Mouse (Mus musculus) cerebellum, postnatal 36 days (tissue): ENCODE results near the gene Cntrob.

Experiments used
- DNase-seq, 2 experiments: peaks; one replicate each; pipeline ENCODE4 v3.0.0; 2021 to 2022; ENCODE audit warnings: mixed read lengths in 2 of 2

The Cntrob gene

DNA sequence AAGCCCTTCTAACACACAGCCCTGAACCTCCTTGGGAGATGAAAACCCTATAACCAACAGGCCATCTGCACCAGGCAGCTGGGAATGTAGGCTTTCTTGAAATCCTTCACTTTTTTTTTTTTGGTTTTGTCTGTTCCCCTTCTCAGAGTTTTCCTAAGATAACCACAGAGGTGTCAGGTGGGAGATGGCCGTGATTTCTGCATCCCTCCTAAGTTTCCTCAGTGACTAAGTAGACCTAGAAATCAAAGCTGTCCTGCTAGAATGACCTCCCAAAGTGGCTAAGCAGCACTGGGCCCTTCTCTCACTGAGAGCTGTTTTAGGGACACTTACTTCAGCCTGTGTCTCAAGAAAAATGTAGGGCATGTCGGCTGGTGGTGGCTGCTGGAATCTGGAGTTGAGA lies 25.8 kb downstream of the Cntrob start:
- DNase-seq, result no peak

DNA sequence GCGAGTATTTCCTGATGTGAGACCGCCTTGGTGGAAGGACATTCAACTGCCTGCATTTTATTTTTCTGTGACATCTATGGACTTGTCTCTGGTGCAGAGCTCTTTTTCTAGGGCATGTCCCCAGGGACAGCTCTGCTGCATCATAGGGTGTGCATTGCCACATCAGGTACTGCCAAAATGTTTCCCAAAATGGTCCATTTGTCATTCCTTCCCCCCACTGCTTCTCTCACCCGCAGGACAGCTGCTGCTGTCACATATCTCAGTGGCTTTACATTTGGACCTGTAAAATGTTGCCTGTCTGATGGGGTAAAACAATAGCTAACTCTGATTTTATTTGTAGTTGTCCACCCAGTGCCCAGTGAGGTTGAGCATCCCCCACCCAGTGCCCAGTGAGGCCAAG lies 28.3 kb downstream of the Cntrob start:
- no peak for DNase-seq

GRCm38 (mm10) chr11:69291111-69291510 lies 32.5 kb downstream of the Cntrob start:
- DNase-seq, result no peak

GRCm38 (mm10) chr11:69277267-69277666 lies 46.3 kb downstream of the Cntrob start:
- no peak for DNase-seq

GRCm38 (mm10) chr11:69276081-69276480 lies 47.5 kb downstream of the Cntrob start:
- DNase-seq, result no peak

DNA sequence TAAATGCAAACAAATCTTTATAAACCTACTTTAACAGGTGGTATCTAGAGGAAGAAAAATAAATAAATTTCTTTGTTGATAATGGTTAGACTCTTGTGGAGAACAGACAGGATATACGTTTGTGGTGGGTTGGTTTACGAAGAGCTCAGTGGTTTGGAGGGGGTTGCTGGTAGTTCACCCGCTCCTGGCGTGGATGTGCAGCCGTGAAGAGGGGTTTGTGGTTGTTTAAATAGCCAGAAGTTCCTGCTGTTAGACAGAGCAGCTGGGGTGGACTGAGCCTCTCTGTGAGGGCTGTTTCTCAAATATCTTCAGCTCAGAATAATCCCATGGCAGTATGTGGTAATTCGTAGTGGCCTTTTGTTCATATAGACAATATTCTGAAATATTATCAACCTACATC lies 47.9 kb downstream of the Cntrob start:
- DNase-seq, result no peak

DNA sequence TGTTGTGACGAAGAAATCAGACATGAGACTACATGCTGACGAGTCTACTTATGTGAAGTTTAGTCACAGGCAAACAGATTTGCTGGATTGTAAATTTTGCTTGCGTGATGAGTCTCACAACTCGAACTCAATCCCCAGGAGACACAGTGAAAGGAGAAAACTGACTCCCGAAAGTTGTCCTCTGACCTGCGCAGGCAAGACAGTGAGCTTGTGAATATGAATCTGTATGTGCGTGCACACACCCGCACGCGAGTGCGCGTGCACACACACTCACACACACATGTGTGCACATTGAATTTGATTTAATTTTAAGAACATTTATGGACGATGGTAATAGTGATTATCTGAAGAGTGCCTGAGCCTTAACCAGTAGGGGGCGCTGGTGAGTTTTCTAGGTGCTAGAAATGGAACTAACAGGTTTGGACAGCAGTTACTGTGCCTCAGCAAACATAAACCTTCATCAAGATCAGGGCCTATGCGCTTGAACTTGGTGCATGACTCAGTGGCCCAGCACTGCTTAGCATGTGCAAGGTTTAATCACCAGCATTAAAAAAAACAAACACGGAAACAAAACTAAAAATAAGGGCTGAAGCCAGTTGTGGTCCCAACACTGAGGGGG lies 51.3 kb downstream of the Cntrob start:
- DNase-seq, result peak; percentile 80 to 87

DNA sequence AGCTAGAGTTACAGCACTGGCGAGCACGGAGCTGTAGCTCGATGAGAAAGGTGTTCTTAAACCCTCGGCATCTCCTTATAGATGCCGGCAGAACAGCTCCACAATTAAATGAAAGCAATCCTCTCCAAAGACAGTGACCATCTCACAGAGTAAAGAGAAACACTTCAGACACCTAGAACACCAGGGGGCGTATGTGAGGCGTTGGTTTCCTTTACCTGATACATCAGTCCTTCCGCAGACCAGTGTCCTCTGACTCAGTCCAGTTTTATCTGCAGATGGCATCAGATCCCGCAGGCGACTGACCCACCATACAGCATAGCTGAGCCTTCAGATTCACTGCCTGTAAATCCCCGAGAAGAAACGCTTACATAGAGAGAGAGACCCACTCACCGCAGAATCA lies 54.0 kb downstream of the Cntrob start:
- peak; percentile 84 to 89 for DNase-seq

- no peak for DNase-seq
Observed at GRCm38 (mm10) chr11:69268100-69268499, 55.5 kb downstream of the Cntrob start.

GRCm38 (mm10) chr11:69267341-69267740 lies 56.2 kb downstream of the Cntrob start:
- peak in 1 of 2 experiments; percentile 26 for DNase-seq

DNA sequence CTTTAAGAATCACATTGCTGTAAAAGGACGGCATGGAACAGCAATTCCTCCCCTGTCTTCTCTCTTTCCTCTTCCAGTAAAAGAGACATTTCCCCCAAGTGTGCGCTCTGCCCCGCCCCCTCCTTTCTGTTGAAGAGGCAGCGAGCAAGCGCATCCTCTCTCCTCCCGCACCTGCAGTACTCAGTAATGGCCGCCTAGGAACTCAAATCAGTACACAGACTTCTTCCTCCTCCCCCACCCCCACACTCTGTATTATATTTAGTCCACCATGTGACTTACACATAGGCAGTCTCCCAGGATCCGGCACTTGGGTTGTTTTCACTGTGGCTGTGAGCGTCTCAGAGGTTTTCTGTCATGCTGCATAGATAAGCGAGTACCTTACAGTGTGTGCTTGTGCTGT lies 57.3 kb downstream of the Cntrob start:
- DNase-seq, result peak; percentile 66 to 70

DNA sequence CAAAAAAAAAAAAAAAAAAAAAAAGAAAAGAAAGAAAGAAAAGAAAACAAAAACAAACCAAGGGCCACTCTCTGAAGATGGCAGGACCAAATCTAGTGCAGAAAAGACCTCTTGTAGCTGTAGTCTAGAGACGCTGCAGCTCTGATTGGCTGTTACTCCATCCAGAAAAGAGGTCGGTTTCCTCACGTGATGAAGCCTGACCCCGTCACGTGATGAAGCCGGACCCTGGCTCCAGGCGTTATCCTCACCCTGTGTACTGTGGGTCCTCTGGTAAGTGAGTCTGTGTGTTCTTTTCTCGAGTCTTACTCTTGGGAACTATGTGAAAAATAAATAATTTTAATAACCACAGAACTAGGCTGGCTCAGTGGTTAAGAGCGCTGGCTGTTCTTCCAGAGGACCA lies 58.2 kb downstream of the Cntrob start:
- DNase-seq, result no peak

- DNase-seq, result no peak
Observed at GRCm38 (mm10) chr11:69264276-69264675, 59.3 kb downstream of the Cntrob start.

DNA sequence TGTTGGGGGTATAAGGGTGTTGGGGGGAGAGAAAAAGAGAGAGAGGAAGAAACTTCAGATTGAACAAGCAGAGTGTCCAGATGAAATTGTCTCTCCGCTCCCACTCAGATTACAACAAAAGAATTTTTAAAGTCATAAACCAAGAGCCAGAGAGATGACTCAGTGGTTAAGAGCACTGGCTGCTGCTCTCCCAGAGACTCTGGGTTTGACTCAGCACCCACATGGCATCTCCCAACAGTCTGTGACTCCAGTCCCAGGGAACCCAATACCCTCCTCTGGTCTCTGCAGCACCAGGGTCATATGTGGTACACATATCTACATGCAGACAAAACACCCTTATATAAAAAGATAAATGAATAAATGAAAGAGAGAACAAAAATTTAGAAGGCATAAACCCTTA lies 63.5 kb downstream of the Cntrob start:
- DNase-seq, result no peak

- peak; percentile 49 to 55 for DNase-seq
Observed at GRCm38 (mm10) chr11:69258287-69258686, 65.3 kb downstream of the Cntrob start.

GRCm38 (mm10) chr11:69257807-69258206 lies 65.8 kb downstream of the Cntrob start:
- DNase-seq, result no peak

DNA sequence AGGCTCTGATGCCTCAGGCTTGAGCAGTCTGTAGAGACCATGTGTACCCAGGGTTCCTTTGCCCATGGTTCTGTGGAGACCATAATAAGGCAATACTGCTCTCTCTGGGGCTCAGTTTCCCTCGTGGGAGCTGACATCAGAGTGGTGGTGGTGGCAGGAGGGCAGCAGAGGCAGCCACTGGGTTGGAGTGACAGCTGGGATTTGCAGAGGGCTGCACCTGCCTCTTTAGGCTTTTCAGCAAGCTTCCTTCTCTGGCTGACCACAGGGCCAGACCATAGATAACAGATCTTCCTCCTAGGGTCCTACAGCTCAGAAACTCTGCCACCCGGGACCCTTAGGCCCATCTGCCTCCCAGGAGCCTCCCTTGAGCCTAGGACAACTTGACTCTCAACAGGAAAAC lies 66.5 kb downstream of the Cntrob start:
- DNase-seq, result no peak

DNA sequence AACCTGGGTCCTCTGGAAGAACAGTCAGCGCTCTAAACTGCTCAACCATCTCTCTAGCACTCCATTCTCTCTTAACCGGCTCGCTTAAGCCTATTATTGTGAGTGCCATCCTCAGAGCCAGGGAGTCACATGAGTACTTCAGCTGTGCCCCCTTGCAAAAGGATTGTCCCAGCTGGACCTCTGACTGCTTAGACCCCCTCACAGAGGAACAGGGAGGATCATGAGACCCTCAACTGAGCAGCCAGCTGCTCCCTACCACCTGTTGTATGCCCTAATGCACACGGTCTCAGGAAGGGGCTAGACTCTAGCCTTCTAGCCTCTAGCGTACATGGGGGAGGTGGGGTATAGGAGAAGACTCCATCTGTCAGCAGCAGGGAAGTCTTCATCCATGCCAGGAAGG lies 68.8 kb downstream of the Cntrob start:
- DNase-seq, result no peak

DNA sequence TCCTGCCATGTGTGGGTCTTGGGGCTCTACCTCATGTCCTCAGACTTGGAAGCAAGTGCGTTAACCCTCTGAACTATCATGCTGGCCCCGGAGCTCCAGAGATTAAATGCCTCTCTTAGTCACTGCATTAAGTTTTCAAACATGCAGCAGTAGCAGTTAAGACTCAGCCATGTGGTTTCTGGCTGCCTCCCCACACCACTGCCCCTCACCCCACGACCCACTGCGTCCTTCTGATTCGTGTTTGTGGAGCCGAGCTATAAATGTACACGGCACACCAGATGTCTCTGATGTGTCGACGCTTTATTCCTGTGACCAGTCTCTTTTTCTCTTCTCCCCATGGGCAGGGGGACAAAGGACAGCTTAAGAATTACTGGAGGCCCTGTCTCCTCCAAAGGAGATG lies 70.4 kb downstream of the Cntrob start:
- DNase-seq, result no peak

- DNase-seq, result no peak
Observed at GRCm38 (mm10) chr11:69251953-69252352, 71.6 kb downstream of the Cntrob start.

- no peak for DNase-seq
Observed at GRCm38 (mm10) chr11:69251135-69251842, 72.3 kb downstream of the Cntrob start.

DNA sequence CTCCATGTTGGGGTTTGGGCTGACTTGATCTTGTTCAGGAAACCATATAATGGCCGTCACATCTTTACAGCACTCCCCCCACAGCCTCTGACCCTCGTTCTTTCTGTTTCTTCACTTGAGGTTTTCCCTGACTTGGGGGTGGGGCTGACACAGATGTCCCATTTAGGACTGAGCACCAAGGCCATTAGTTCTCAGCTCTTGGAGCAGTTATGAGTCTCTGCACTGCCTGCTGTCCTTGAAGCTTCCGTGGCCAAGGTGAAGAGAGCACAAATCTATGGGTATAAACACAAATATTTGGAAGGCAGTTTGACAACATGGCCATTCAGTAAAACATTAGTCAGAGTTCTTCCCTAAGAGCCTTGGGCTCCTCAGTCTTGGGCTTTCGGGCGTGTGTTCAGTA lies 73.5 kb downstream of the Cntrob start:
- DNase-seq, result no peak
